Mouse (Mus musculus) lung, postnatal 10 days (tissue): Measurements from ENCODE around the gene Eps8l1.

ENCODE experiments used
- DNase-seq: peaks from one replicate; pipeline ENCODE4 v3.0.0; 2021

The Eps8l1 gene

DNA sequence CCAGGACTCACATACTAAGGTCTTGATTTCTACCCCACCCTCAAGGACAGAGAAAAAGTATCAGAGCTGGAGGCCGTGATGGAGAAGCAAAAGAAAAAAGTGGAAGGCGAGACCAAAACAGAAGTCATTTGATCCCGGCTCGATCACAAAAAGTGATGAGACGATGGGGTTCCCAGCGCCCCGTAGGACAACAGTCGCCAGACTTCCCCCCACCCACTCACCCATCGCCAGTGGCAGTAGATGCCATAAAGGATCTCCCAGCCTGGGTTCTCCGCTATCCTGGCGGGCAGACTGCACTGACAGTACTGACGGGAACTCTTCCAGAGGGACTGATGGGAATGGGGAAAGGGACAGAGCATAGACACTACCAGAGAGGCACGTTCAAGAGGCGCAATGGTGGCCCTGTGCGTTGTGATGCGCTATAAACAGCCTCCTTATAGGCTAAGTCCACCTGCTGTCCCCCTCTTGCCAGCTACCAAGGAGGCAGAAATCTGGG lies 18.4 kb downstream of the Eps8l1 start:
- DNase-seq, result no peak

DNA sequence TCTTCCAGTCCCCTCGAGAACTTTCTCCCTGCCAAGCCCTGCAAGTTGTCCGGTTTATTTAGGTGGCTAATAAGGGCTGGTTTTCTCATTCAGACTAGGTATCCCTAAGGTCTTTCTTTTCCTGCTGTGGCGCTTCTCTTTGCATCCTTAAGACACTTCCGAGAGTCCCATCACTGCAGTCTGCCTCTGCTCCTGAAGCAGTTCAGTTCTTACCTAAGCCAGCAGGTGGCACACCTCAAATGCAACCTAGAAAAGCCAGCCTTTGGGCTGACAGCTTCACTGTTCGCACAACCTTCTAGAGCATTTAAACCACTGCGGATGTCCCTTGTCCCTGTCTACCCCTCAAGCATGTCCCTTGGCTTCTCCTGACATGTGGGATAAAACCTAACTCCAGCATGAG lies 19.2 kb downstream of the Eps8l1 start:
- DNase-seq, result peak; percentile 67

DNA sequence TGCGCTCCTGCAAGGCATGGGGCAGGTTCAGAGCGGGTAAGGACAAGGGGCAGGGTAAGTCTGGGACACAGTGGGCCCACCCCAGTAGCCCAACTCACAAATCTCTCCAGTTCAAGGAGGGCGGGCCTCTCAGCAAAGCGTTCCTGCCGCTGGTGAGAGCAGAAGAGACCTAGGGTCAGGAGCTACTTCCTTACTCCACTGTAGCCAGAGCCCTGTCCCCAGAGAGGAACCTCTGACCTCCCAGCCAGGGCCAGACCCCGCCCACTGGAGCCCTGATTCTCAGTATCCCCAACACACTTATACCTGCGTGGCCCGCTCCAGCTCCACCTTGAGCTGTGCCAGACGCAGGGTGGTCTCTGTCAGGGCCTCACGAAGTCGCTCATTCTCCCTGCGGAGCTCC lies 21.8 kb downstream of the Eps8l1 start:
- DNase-seq, result no peak

DNA sequence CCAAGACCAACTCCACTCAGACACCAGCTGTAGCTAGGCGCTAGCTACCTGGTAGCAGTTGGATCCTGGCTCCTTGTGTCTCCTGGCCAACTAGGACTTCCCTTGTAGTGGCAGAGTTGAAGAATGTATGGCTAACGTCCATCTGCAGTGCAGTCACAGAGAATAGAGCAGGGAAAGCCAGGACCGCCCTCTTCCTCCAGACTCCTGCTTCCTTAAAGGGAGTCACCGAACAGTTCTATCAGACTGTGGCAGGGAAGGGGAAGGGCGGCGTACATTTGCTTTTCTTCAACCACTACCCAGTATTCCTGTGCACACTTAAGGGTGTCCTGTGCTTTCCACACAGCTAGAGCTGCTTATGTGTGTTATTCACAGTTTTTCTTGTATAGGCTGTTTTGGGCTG lies 30.8 kb downstream of the Eps8l1 start:
- peak; percentile 64 for DNase-seq

DNA sequence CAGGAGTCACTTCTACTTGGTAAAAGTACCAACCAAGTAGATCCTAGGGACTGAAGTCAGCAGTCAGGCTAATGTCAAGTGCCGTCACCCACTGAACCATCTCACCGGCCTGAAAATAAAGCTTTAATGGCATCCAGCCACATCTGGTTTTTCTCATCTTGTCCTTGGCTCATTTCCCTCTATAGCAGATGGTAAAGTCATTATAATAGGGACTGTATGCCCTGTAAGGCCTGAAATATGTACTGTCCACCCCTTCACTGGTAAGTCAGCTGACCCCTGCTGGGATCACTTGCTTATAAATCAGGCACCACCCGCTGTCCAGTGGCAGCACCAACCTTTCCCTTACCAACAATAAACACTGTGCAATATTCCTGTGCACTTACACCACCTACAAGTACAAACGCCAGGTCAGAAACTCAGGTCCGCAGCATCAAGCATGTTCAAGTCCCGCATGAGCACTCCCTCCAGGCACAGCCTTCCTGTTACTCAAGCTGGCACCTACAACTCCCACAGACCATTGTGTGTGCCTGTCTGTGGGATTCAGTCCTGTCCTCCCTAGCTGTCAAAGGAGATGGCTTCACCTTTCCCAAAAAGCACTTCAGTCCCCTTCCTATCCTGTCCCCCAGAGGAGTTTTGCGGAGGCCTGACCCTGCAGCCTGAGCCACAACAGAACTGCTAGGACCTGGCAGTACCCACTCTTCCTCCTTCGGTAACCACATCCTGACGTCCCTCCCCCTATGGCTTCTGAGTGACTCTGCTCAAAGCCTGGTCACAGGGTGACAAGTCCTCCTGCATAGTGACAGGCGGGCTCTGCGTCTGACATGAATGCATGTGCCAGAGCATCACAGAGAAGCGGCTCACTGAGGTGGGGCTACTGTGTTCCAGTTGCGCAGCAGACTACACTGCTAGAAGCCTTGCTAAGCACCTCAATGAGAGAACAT lies 32.1 kb downstream of the Eps8l1 start:
- no peak for DNase-seq

DNA sequence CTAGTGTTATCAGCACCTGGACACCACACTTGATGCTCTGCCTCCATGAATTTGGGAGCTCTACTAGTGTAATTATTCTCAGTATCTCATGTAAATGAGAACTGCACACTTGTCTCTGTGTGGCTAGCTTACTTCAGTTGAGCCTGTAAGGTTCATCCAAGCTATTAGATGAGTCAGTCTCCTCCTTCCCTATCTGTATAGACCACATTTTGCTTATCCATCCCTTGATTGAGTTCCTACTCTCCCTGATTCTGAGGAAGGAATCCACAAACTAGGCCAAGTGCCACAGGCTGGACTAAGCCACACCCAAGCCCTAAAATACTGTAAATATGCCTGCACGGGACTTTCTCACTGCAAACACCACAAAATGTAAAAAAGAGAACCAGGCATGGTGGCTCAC lies 33.5 kb downstream of the Eps8l1 start:
- no peak for DNase-seq

DNA sequence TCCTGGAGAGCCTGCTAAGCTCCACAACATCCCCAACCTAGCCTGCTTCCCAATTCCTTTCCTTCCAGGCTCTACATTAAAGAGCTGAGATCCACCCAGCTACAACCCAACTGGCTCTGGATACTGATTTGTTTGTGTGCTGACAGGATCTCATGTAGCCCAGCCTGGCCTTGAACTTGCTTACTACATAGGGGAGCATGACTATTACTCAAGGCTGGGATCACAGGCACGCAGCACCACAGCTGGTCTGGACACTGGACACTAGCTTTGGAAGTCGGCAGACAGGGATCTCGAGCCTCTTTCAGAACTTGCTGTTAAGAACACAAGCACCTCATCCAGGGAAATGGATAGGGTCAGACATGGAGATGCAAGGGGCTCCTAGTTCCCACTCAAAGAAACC lies 36.0 kb downstream of the Eps8l1 start:
- no peak for DNase-seq

DNA sequence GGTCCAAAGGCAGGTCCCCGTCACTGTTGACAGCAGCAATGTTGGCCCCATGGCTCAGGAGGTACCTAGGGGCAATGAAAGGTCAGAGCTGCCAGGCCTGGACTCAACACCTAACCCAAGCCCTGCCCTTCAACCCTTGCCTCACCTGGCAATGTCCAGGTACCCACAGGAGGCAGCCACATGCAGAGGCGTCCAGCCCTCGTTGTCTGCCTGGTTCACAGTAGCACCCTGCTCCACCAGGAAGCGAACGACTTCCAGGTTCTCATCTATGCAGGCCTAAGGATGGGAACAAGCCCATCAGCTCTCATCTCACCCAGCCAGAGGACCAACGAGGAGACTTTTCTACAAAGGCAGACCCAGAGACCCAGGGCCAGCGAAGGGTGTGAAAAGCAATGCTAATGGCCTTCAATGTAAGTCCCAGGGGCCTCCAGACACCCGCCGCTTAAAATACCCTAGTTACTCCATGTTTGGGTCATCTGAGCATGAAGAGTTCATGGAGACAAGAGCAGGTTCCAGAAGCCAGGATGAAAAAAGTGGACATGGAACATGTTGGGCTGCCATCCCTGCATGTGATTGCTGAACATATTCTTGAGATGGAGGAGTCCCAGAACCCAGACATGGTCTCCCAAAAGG lies 36.9 kb downstream of the Eps8l1 start:
- no peak for DNase-seq

DNA sequence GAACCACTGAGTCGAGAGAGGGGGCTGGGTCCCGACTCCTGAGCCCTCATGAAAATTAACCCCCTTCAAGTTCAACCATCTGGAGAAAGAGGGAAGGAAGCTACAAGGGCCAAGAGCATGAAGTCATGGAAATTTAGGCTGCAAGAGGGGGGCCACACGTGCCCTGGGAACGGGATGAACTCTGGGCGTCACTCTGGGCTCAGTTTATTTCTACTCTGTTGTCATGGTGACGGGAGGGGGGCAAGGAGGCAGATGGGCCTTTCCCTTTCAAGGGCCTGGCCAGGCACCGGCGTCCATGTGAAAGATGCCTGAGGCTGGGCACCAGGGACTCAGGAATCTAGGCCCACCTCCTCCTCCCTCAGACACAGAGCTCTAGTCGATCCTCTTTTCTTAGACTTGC lies 37.8 kb downstream of the Eps8l1 start:
- peak; percentile 96 for DNase-seq

DNA sequence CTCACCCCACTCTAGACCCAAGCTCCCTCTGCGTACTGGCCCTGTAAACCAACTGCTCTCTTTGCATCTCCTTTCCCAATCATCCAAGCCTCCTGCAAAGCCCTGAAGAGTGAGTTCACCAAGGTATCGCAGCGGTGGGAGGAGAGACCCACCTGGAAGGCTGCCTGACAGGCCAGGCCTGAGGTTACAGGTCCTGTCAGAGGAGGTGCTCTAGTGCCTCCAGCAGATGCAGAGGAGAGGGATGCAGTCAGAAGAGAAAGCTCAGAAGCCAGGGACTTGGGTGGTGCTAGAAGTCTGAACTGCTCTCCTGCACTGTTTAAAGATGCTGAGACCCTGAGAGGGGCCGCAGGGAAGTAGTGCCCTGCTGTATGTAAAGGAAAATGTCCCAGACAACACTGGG lies 38.6 kb downstream of the Eps8l1 start:
- DNase-seq, result no peak

DNA sequence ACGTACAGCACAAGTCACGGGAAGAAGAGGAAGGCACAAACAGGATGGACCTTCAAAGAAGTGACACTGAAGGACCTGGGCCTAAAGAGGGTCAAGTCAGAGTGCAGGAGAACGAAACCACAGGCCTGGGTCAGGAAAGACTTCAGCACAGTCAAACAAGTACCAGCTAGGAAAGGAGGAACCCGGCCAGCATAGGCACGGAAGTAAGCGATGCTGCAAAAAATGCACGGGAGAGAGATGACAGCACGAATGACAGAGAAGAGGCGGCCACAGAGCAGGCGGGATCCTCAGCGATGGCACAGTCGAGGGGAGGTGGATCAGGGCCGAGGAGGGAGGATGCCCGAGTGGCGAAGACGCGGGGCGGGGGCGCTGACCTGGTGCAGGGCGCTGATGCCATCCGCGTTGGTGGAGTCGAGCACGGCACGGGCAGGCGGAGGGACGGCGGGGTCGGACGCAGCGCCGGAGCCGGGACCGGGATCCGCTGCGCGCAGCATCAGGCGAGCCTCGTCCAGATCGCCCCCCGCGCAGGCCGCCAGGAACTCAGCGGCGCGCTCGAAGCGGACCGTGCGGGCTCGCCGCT lies 40.5 kb downstream of the Eps8l1 start:
- DNase-seq, result peak; percentile 56

DNA sequence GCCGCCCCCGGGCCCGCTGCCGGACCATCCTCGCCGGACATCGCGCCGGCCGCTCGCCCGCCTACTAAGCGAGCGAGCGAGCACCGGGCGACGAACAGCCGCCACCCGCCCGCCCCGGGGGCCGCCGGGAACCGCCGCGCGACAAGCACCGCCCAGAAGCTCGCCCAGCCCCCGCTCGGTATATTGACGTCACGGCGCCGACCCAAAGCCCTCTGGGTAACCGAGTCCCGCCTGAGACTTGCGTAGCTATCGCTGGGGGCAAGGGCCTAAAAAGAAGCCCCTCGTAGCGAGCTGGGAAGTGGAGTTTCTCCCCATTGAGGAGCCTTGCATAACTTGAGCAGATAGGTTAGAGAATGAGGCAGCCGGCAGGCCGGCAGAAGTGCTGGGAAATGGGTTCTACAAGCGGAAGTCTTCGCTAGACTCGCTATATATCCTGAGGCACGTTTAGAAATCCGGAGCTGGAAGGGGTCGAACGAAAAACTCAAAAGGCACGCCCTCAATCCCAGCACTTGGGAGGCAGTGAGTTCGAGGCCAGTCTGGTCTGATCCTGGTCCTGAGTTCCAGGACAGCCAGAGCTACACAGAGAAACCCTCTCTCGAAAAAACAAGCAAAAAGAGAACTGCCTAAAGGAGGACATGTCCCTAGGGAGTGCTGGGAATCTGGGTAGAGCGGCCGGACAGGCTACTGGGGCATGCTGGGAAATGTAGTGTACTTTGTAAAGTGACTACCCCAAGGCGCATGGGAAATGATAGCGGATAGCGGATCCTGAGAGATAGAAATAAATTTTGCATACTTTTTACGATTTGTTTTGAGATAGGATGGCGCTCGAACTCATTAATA lies 41.3 kb downstream of the Eps8l1 start, which contains the start of gene Ppp1r12c:
TSS of gene Ppp1r12c (minus strand) at position 123 of the 840 bp plus-strand sequence.
- DNase-seq, result peak; percentile 97

DNA sequence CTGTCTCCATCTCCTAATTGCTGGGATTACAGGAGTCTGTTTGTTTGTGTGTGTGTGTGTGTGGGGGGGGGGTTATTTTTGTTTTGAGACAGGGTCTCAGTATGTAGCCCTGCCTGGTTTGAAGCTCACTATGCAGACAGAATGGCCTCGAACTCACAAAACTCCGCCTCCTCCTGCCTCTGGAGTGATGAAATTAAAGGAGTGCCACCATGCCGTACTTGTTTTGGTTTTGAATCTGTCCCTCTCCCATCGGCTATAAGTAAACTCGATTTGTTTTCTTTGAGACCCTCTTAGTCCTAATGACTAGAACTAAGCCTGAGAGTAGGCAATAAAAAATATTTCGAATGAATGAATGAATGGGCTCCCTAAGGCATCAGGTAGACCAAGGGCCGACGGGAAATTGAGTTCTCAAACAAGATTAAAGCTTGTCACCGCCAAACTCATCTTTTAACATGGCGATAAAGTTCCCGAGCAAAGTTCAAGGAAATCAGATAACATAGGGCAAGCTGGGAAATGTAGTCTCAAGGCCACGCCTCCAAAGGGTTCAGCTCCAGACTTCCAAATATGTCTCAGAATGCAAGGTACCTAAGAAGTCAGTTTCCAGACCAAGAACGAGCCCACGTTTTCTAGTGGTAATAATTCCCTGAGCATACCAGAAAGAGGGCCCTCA lies 42.1 kb downstream of the Eps8l1 start:
- peak; percentile 58 for DNase-seq

DNA sequence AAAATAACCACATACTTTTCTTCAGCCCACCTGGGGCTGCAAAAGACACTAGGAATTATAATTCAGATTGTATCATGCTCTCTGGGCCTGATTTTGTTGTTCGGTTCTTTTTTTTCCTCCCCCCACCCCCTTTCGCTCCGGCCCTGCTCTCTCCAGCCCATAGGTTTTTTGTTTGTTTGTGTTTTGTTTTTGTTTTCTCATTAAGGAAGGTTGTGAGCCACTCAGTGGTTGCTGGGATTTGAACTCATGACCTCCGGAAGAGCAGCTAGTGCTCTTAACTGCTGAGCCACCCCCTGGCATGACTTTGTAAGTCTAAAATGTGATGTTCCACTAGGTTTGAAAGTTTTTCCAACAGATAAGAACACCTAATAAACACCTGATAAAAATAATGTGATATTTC lies 42.6 kb downstream of the Eps8l1 start:
- DNase-seq, result no peak

DNA sequence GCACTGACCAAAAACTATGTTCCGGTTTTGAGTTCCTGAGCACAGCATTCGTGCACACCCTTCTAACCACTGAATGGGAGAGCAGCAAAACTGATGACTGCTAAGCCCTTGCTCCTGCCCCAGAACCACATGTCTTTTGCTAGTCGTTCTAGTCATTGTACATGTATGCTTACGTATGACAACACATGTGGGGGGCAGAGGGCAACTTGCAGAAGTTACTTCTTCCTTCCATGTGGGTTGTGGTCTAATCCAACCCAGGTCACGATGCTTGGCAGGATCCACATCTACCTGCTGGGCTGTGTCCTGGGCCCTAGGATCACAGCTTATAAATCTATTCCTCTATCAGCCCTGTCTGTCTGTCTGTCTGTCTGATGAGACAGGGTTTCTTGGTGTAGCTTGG lies 43.4 kb downstream of the Eps8l1 start:
- DNase-seq, result no peak

DNA sequence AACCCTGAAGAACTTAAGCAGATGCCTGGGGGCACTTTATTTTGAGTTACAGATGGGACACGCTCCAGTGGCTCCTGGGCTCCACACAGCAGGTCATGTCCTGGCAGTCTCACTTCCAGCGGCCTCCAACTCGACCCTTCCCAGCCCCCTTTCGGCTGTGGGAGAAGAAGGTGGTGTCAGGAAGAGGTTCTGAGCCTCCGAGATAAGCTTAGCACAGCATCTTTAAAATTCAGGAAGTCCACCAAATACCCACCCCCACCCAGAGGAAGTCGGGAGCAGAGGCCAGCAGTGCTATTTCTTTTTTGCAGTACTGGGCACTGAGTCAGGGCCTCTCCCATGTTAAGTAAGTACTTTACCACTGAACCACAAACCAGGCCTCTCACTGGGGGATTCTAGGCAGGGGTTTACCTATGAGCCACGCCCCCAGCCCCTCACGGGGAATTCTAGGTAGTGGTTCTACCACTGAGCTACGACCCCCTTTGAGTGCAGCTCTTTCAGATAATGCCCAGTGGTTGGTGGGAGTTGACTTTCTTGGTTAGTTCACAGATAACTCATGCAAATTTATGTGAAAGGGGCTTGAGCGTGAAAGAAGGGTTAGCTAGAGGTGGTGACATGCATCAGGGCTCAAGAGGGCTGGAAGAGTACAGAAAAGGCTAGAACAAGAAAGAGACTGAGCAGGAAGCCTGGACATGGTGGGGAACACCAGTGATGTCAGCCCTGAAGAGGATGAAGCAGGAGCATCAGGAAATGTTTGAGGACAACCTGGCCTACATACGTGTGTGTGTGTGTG lies 44.4 kb downstream of the Eps8l1 start:
- DNase-seq, result no peak

DNA sequence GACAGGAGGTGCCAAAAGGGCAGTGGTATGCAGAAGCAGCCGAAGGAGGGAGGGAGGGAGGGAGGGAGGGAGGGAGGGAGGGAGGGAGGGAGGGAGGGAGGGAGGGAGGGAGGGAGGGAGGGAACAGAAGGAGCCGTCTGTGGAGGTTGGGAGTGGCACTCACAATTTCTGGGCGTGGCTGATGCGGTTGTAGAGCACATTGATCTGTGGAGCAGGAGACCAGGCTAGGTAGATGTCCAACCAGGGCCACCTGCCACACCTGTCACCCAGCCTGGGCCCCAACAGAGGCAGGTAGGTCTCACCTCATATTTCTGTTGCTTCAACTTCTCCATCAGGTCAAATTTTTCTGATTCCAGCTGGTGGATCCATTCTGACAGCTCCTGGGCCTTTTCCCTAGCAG lies 46.7 kb downstream of the Eps8l1 start:
- no peak for DNase-seq

DNA sequence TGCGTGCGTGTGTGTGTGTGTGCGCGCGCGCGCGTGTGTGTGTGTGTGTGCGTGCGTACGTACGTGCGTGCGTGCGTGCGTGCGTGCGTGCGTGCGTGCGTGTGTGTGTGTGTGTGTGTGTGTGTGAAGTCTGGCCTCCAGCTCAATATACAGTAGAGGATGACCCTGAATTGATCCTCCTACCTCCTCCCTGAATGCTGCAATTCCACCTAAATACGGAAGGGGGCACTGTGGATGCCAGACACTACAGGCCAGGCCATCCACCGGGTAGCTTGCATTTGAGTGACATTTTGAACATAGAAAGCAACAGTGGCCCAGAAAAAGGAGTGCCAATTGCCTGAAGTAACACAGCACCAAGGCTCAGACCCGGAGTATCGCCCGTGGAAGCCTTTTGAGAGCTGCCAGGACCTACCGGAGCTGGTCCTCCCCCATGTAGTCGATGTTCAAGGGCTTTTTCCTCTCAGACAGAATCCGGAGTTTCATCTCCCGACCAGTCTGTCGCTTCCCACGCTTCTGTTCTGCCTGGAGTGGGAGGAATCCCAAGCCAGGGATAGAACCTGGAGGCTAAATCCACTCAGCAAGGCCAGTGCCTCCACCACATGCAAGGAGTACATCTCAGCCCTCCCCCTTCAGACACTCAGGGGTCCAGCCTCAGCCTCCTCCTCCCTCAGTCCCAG lies 47.7 kb downstream of the Eps8l1 start:
- no peak for DNase-seq

DNA sequence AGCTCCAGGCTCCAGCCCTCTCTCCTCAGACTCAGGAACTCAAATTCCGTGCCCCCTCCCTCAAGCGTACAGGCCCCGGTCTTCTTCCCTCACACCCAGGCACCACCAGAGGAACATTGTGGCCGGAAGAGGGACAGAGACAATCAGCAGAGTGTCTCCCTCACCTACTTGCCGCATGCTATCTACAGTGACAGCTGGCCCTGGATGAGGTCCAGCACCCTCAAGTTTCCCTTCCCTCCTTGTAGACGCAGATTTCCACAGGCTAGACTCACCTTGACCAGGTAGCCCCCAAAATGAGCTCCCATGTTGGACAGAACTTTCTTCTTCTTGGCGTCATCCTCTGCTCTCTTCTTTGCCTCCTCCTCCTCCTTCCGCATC lies 48.3 kb downstream of the Eps8l1 start:
- DNase-seq, result no peak

DNA sequence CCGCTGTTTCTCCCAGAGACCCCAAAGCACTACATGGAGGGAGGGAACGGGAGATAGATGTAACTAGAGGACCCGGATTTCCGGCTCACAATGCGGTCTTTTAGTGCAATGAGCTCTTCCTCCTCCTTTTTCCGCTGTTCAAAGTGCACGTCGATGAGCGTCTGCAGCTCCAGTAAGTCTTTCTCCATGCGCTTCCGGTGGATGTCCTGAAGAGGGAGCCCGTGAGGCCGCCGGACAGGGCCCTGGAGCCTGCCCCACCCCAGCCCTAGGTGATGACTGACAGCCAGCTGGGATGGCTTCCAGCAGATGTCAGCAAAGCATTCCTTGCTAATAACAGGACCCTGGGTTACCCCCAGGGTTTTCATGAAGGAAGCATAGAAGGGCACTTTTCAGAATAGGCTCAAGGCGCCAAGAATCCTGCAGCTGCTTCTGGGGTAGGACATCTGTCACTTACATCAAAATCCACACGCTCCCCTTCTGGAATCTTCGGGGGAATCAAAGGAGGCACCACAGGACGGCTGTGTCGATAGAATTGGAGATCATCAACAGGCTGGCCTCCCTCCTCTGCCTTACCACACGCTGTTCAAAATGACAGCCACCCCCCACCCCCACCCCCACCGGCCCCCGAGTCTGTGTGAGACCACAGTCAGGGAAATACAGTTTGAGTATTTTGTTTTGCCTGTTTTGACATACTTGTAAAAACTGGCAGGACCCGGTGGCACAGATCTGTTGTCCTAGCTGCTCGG lies 49.6 kb downstream of the Eps8l1 start:
- DNase-seq, result peak; percentile 95
